Mouse (Mus musculus) myocyte (in vitro differentiated cells): Measurements from ENCODE around the gene Gfi1. TPM values are rescaled to one million over a fixed set of nuclear protein-coding genes. Genes with fewer than 3 reads are reported as not detected.

Experiments used
- H3K27me3 ChIP-seq: one replicate; pipeline ENCODE4 v1.6.1; 2011; ENCODE audit not compliant: control insufficient read depth, insufficient read depth, insufficient read length
- H3K36me3 ChIP-seq: one replicate; pipeline ENCODE4 v1.6.1; 2011; ENCODE audit not compliant: control insufficient read depth, insufficient read depth
- H3K4me2 ChIP-seq: one replicate; pipeline ENCODE4 v1.6.1; 2011; ENCODE audit warnings: low read depth, control low read depth
- H3K4me3 ChIP-seq: one replicate; pipeline ENCODE4 v1.5.1; 2011; ENCODE audit warnings: mild to moderate bottlenecking, control low read depth, moderate library complexity
- H3K79me2 ChIP-seq: one replicate; pipeline ENCODE4 v1.6.1; 2011; ENCODE audit not compliant: control insufficient read depth, insufficient read depth
- H3ac ChIP-seq: one replicate; pipeline ENCODE4 v1.6.1; 2011; ENCODE audit not compliant: control insufficient read depth, insufficient read length
- CEBPB ChIP-seq: IDR thresholded peaks from 2 replicates; pipeline ENCODE4 v1.6.1; 2011; ENCODE audit warnings: mild to moderate bottlenecking, moderate library complexity; ENCODE audit not compliant: poor library complexity, insufficient read depth, severe bottlenecking
- E2F4 ChIP-seq: IDR thresholded peaks from one replicate; pipeline ENCODE4 v1.6.1; 2011; ENCODE audit warnings: mild to moderate bottlenecking, control low read depth, moderate library complexity; ENCODE audit not compliant: insufficient read depth
- MAX ChIP-seq: IDR thresholded peaks from one replicate; pipeline ENCODE4 v1.6.1; 2011; ENCODE audit warnings: low read depth, mild to moderate bottlenecking, control low read depth
- MYOD1 ChIP-seq, 3 experiments: IDR thresholded peaks; one replicate each; pipeline ENCODE4 v1.6.1; 2011; ENCODE audit warnings: control low read depth in 2 of 3, low read depth in 2 of 3, mild to moderate bottlenecking in 2 of 3, moderate library complexity in 1 of 3; ENCODE audit not compliant: insufficient read length in 2 of 3, control insufficient read depth in 1 of 3
- MYOG ChIP-seq, 3 experiments: IDR thresholded peaks; one replicate each; pipeline ENCODE4 v1.6.1; 2011; ENCODE audit warnings: control low read depth in 2 of 3, low read depth in 2 of 3, mild to moderate bottlenecking in 2 of 3; ENCODE audit not compliant: insufficient read length in 2 of 3, control insufficient read depth in 1 of 3, insufficient read depth in 1 of 3
- POLR2A ChIP-seq: IDR thresholded peaks from one replicate; pipeline ENCODE4 v1.6.1; 2011; ENCODE audit warnings: low read depth, mild to moderate bottlenecking, control low read depth, moderate library complexity; ENCODE audit not compliant: insufficient read length
- POLR2AphosphoS2 ChIP-seq: IDR thresholded peaks from one replicate; pipeline ENCODE4 v1.6.1; 2011; ENCODE audit warnings: low read depth, control low read depth; ENCODE audit not compliant: insufficient read length
- REST ChIP-seq: IDR thresholded peaks from one replicate; pipeline ENCODE4 v1.6.1; 2011; ENCODE audit warnings: mild to moderate bottlenecking, control low read depth, moderate library complexity; ENCODE audit not compliant: insufficient read depth, insufficient read length
- SRF ChIP-seq: IDR thresholded peaks from one replicate; pipeline ENCODE4 v1.6.1; 2011; ENCODE audit warnings: low read depth; ENCODE audit not compliant: control insufficient read depth, insufficient read length
- TCF12 ChIP-seq: IDR thresholded peaks from one replicate; pipeline ENCODE4 v1.6.1; 2011; ENCODE audit warnings: mild to moderate bottlenecking, control low read depth; ENCODE audit not compliant: poor library complexity, insufficient read depth, severe bottlenecking
- TCF3 ChIP-seq: IDR thresholded peaks from one replicate; pipeline ENCODE4 v1.6.1; 2011; ENCODE audit warnings: low read depth, control low read depth; ENCODE audit not compliant: insufficient read length
- USF1 ChIP-seq: IDR thresholded peaks from one replicate; pipeline ENCODE4 v1.6.1; 2011; ENCODE audit warnings: low read depth, mild to moderate bottlenecking, control low read depth, moderate library complexity
- polyA plus RNA-seq: library from polyadenylated mRNA; unstranded; fragments of >200 nt; fragmentation: generic; extraction: Trizol; gene quantifications from one replicate; pipeline ENCODE4 v1.2.1, GENCODE M21; 2012; ENCODE audit warnings: missing spikeins

Gene Gfi1
- polyA plus RNA-seq, 1 experiment: 0.78 TPM

DNA sequence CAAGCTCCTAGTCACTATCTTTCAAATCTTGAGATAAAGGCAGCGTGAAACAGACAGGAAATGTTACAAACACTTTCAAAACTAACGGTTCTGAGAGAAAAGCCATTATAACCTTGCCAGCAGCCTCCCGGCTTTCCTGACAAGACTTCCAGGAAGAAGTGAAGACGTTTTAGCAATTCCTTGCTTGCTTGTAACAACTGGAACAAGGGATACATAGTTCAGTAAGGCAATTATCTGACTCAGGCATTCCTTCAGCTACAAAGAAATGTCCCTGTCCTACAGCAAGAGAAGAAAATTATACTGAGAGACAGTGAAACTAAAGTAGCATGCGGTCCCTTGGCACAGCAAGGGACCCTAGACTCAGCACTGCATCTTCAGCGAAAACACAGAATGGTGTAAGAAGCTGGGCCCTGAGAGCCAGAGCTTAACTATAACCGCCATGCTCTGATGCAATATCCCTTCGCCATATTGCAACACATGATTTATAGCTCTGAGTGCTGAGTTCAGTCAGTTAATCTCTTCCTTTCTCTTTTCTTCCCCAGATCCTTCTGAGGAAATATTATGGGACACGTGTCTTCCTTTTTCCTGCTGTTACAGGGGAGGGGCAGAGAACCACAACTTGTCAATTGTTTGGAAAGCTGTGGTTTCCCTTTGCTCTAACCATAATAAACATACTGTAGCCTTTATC is 23.5 kb upstream of the Gfi1 start:
- Histone ChIP-seq H3K4me3 (peak overlapping the region; percentile 24), H3K79me2 (no peaks in the 10 kb centered on the region), H3K27me3 (no peaks in the 10 kb centered on the region), H3K4me2 (peak overlapping the region; percentile 87), H3ac (no peak overlapping the region), H3K36me3 (no peaks in the 10 kb centered on the region)
- TF ChIP-seq CEBPB: peak; percentile 100
- TF ChIP-seq MYOD1 (IDR thresholded peaks at IDR 0.05; ENCODE audit: control insufficient read depth in 1 of 3, insufficient read length in 2 of 3, low read depth in 2 of 3): no peak
- no peak for TF ChIP-seq TCF3
- no peak for TF ChIP-seq REST
- TF ChIP-seq USF1: peak; percentile 93
- peak; percentile 71 for TF ChIP-seq MAX
- TF ChIP-seq SRF: no peak
- TF ChIP-seq TCF12: peak; percentile 29
- peak; percentile 29 for TF ChIP-seq POLR2A
- TF ChIP-seq MYOG (IDR thresholded peaks at IDR 0.05; ENCODE audit: control insufficient read depth in 1 of 3, insufficient read depth in 1 of 3, insufficient read length in 2 of 3, low read depth in 2 of 3): no peak
- TF ChIP-seq E2F4: no peak
- no peak for TF ChIP-seq POLR2AphosphoS2

GRCm38 (mm10) chr5:107739023-107739422 is 13.2 kb upstream of the Gfi1 start:
- Histone ChIP-seq H3K27me3 (no peaks in the 10 kb centered on the region), H3K4me2 (no peak overlapping the region), H3K4me3 (no peak overlapping the region), H3K36me3 (no peaks in the 10 kb centered on the region), H3ac (no peak overlapping the region), H3K79me2 (no peaks in the 10 kb centered on the region)
- TF ChIP-seq MYOG (IDR thresholded peaks at IDR 0.05; ENCODE audit: control insufficient read depth in 1 of 3, insufficient read depth in 1 of 3, insufficient read length in 2 of 3, low read depth in 2 of 3): no peak
- TF ChIP-seq MAX: no peak
- no peak for TF ChIP-seq SRF
- no peak for TF ChIP-seq POLR2AphosphoS2
- no peak for TF ChIP-seq TCF12
- no peak for TF ChIP-seq POLR2A
- no peak for TF ChIP-seq USF1
- TF ChIP-seq TCF3: no peak
- no peak for TF ChIP-seq REST
- TF ChIP-seq CEBPB: no peak
- TF ChIP-seq E2F4: no peak
- no peak for TF ChIP-seq MYOD1 (IDR thresholded peaks at IDR 0.05; ENCODE audit: control insufficient read depth in 1 of 3, insufficient read length in 2 of 3, low read depth in 2 of 3)

- H3K79me2 ChIP-seq: no peaks in the 10 kb centered on the region
- H3K36me3 ChIP-seq: no peaks in the 10 kb centered on the region
- no peak overlapping the region for H3ac ChIP-seq
- no peaks in the 10 kb centered on the region for H3K27me3 ChIP-seq
- TF ChIP-seq SRF (no peak), MYOG (IDR thresholded peaks at IDR 0.05; ENCODE audit: control insufficient read depth in 1 of 3, insufficient read depth in 1 of 3, insufficient read length in 2 of 3, low read depth in 2 of 3) (peak in 2 of 3 experiments; percentile 25 to 36), POLR2AphosphoS2 (no peak), POLR2A (no peak), MYOD1 (IDR thresholded peaks at IDR 0.05; ENCODE audit: control insufficient read depth in 1 of 3, insufficient read length in 2 of 3, low read depth in 2 of 3) (peak in 1 of 3 experiments; percentile 60), REST (no peak), TCF3 (no peak), USF1 (no peak), MAX (no peak), E2F4 (no peak), TCF12 (no peak), CEBPB (no peak)
- H3K4me2 ChIP-seq: no peak overlapping the region
- no peak overlapping the region for H3K4me3 ChIP-seq
These were observed 12.5 kb upstream of the Gfi1 start for GRCm38 (mm10) chr5:107738296-107738695.

DNA sequence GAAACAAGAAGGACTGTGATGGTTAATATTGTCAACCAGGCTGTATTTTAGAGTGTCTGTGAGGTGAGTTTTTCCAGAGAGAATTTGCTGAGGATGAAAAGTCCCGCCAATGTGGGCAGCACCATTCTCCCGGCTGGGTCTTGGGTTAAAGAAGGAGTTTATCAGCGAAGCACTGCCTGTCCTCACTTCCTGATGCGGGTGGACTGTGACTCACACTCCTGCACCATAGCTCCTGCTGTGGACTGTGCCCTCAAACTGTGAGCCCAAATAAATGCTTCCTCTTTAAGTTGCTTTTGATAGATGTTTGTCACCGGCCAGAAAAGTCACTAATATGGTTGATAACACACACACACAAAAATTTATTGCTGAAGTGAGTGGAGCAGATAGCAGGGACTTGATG is 10.3 kb upstream of the Gfi1 start:
- Histone ChIP-seq H3K79me2 (no peaks in the 10 kb centered on the region), H3K36me3 (no peaks in the 10 kb centered on the region), H3K4me3 (no peak overlapping the region), H3ac (no peak overlapping the region), H3K4me2 (no peak overlapping the region), H3K27me3 (no peaks in the 10 kb centered on the region)
- TF ChIP-seq TCF12 (no peak), E2F4 (no peak), POLR2A (no peak), MYOD1 (IDR thresholded peaks at IDR 0.05; ENCODE audit: control insufficient read depth in 1 of 3, insufficient read length in 2 of 3, low read depth in 2 of 3) (no peak), POLR2AphosphoS2 (no peak), USF1 (no peak), REST (no peak), MAX (no peak), CEBPB (no peak), SRF (no peak), MYOG (IDR thresholded peaks at IDR 0.05; ENCODE audit: control insufficient read depth in 1 of 3, insufficient read depth in 1 of 3, insufficient read length in 2 of 3, low read depth in 2 of 3) (no peak), TCF3 (no peak)
